Comparison of ENCODE assay signal across 8 mouse cellular contexts in the genomic region with DNA sequence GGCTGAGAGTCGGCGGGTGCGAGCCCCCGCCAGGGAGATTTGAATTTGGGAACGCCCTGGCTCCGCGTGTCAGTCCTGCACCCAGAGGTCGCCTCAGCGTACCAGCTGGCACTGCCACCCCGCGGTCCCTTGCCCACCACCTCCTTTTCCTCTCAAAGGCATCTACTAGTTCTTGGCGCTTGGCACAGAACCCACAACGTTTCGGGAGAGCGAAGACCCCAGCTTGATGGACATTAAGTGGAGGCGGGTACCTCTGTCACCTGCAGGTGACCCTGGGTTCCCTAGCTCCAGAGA. TPM values are rescaled to one million over a fixed set of nuclear protein-coding genes. Genes with fewer than 3 reads are reported as not detected.
DNase-seq lines count a peak whose midpoint lies in the region; ATAC-seq and TF ChIP-seq lines count a peak whose summit lies in the region.

No protein-coding gene starts in this region.

- peaks cover 12% of the 10 kb centered on the region; the same call in 1 of the 2 replicates for H3K4me1 ChIP-seq in kidney, postnatal 0 days (replicated peaks; ENCODE audit: insufficient read depth, low read length)
- peaks cover 42% of the 10 kb centered on the region for H3K4me1 ChIP-seq in embryonic facial prominence, embryonic 10.5 days
- peaks cover 41% of the 10 kb centered on the region for H3K4me1 ChIP-seq in hindbrain, embryonic 15.5 days (replicated peaks)
- H3K4me1 ChIP-seq in midbrain, embryonic 16.5 days (ENCODE audit: control insufficient read depth, insufficient read depth, low read length) = peaks cover 27% of the 10 kb centered on the region

- H3K4me3 ChIP-seq in kidney, postnatal 0 days (replicated peaks; ENCODE audit: low read depth, low read length) = peak overlapping the region; percentile 84
- peak overlapping the region; percentile 90 for H3K4me3 ChIP-seq in embryonic facial prominence, embryonic 10.5 days
- peak overlapping the region; percentile 85 for H3K4me3 ChIP-seq in hindbrain, embryonic 15.5 days
- H3K4me3 ChIP-seq in midbrain, embryonic 16.5 days (ENCODE audit: low read depth, low read length) = peak overlapping the region; percentile 87

- H3K27me3 ChIP-seq in kidney, postnatal 0 days (ENCODE audit: insufficient read depth, low read length) = no peaks in the 10 kb centered on the region
- H3K27me3 ChIP-seq in embryonic facial prominence, embryonic 10.5 days (replicated peaks; ENCODE audit: low read depth, poor library complexity, severe bottlenecking) = peaks cover 60% of the 10 kb centered on the region
- H3K27me3 ChIP-seq in hindbrain, embryonic 15.5 days = no peaks in the 10 kb centered on the region
- no peaks in the 10 kb centered on the region for H3K27me3 ChIP-seq in midbrain, embryonic 16.5 days (ENCODE audit: control insufficient read depth, insufficient read depth, low read depth, low read length)

- DNase-seq in kidney, postnatal 0 days (ENCODE audit: low spot score) = no peak
- DNase-seq in kidney, adult 18-20 months = no peak
- no peak for DNase-seq in embryonic facial prominence, embryonic 10.5 days (ENCODE audit: low spot score)
- no peak for DNase-seq in spleen, postnatal 10 days (ENCODE audit: low spot score in 2 of 2)
- DNase-seq in ovary, postnatal 36 days (ENCODE audit: low spot score) = no peak
- no peak for DNase-seq in yolk sac, embryonic 10.5 days (ENCODE audit: low spot score)

- no peaks in the 10 kb centered on the region for H3K9me3 ChIP-seq in kidney, postnatal 0 days (replicated peaks; ENCODE audit: low read length)
- H3K9me3 ChIP-seq in embryonic facial prominence, embryonic 10.5 days = no peaks in the 10 kb centered on the region
- no peaks in the 10 kb centered on the region for H3K9me3 ChIP-seq in hindbrain, embryonic 15.5 days
- no peaks in the 10 kb centered on the region for H3K9me3 ChIP-seq in midbrain, embryonic 16.5 days (replicated peaks; ENCODE audit: control insufficient read depth, low read length, poor library complexity, severe bottlenecking)

- peak overlapping the region; percentile 92; the same call in 1 of the 2 replicates for H3K27ac ChIP-seq in kidney, postnatal 0 days
- peak overlapping the region; percentile 95 for H3K27ac ChIP-seq in embryonic facial prominence, embryonic 10.5 days (replicated peaks)
- peak overlapping the region; percentile 91 for H3K27ac ChIP-seq in hindbrain, embryonic 15.5 days (replicated peaks)
- H3K27ac ChIP-seq in midbrain, embryonic 16.5 days (ENCODE audit: low read length) = peak overlapping the region; percentile 92

- no peak; the same call in 1 of the 2 replicates for ATAC-seq in kidney, postnatal 0 days (replicated peaks; ENCODE audit: low FRiP score, low read depth)
- no peak; the same call in 1 of the 2 replicates for ATAC-seq in hindbrain, embryonic 15.5 days (ENCODE audit: low FRiP score, low read depth)
- peak; percentile 62 for ATAC-seq in midbrain, embryonic 16.5 days

- H3K9ac ChIP-seq in kidney, postnatal 0 days (ENCODE audit: low read depth, low read length) = peak overlapping the region; percentile 94
- H3K9ac ChIP-seq in hindbrain, embryonic 15.5 days = peak overlapping the region; percentile 97
- H3K9ac ChIP-seq in midbrain, embryonic 16.5 days (ENCODE audit: low read depth, low read length) = peak overlapping the region; percentile 98

- TF ChIP-seq CTCF in kidney, postnatal 0 days (IDR thresholded peaks at IDR 0.05; ENCODE audit: low read depth) = 0 out of 2 replicates have a peak, but pooled peaks have one; percentile 7

- 7% methylated on average over 14 of the region's 16 CpGs for WGBS in kidney, postnatal 0 days
- WGBS in embryonic facial prominence, embryonic 10.5 days = 3% methylated on average over 16 of the region's 16 CpGs
- WGBS in hindbrain, embryonic 15.5 days = 6% methylated on average over 11 of the region's 16 CpGs
- 4% methylated on average over 16 of the region's 16 CpGs for WGBS in midbrain, embryonic 16.5 days

- H3K4me2 ChIP-seq in kidney, postnatal 0 days (ENCODE audit: low read length) = peak overlapping the region; percentile 100
- H3K4me2 ChIP-seq in hindbrain, embryonic 15.5 days = peak overlapping the region; percentile 77
- peak overlapping the region; percentile 86 for H3K4me2 ChIP-seq in midbrain, embryonic 16.5 days (ENCODE audit: low read length)

- no peaks in the 10 kb centered on the region for H3K36me3 ChIP-seq in kidney, postnatal 0 days (ENCODE audit: insufficient read depth, low read length)
- no peaks in the 10 kb centered on the region for H3K36me3 ChIP-seq in embryonic facial prominence, embryonic 10.5 days (replicated peaks)
- no peaks in the 10 kb centered on the region for H3K36me3 ChIP-seq in hindbrain, embryonic 15.5 days
- H3K36me3 ChIP-seq in midbrain, embryonic 16.5 days (ENCODE audit: control insufficient read depth, insufficient read depth, low read length) = no peaks in the 10 kb centered on the region

RNA-seq across cellular contexts. Expression of a gene that starts 1.5 kb away (rescaled TPM):
- 7.6 and 7.9 TPM in 2 replicates for polyA plus RNA-seq in kidney, postnatal 0 days (2015; fragmentation: Nextera tagmentation; extraction: Ambion mirVana)
- 11.7 and 12.1 TPM in 2 replicates for polyA plus RNA-seq in embryonic facial prominence, embryonic 10.5 days (2016; fragmentation: Nextera tagmentation; extraction: Ambion mirVana)
- polyA plus RNA-seq in hindbrain, embryonic 15.5 days (2015; fragmentation: Nextera tagmentation; extraction: Ambion mirVana) = 11.3 and 12.6 TPM in 2 replicates
- 14.1 and 16.3 TPM in 2 replicates for polyA plus RNA-seq in midbrain, embryonic 16.5 days (2015; fragmentation: Nextera tagmentation; extraction: Ambion mirVana)

RNA-seq across cellular contexts. Expression of a gene that starts 41.9 kb away (rescaled TPM):
- not detected in 2 replicates for polyA plus RNA-seq in kidney, postnatal 0 days (2015; fragmentation: Nextera tagmentation; extraction: Ambion mirVana)
- polyA plus RNA-seq in embryonic facial prominence, embryonic 10.5 days (2016; fragmentation: Nextera tagmentation; extraction: Ambion mirVana) = not detected in 2 replicates
- 0.17 TPM in 1 of 2 replicates, not detected in the other for polyA plus RNA-seq in hindbrain, embryonic 15.5 days (2015; fragmentation: Nextera tagmentation; extraction: Ambion mirVana)
- 0.16 and 0.25 TPM in 2 replicates for polyA plus RNA-seq in midbrain, embryonic 16.5 days (2015; fragmentation: Nextera tagmentation; extraction: Ambion mirVana)
